Mouse (Mus musculus) bone marrow, adult 2 months (tissue): ENCODE results near the gene Larp4.

Source experiments
- CTCF ChIP-seq: fragments of 200-500 bp; IDR thresholded peaks from 2 replicates; pipeline ENCODE4 v1.5.1; 2011; ENCODE audit warnings: low read length, control low read depth; ENCODE audit not compliant: control insufficient read depth, insufficient read depth
- POLR2A ChIP-seq: fragments of 200-500 bp; IDR thresholded peaks from 2 replicates; pipeline ENCODE4 v1.6.1; 2011; ENCODE audit warnings: low read depth, mild to moderate bottlenecking, control low read depth, low read length, borderline replicate concordance; ENCODE audit not compliant: control insufficient read depth

GRCm38 (mm10) chr15:100029900-100030299, 60.0 kb downstream of the Larp4 start:
- TF ChIP-seq CTCF: no peak
- TF ChIP-seq POLR2A: no peak
